Mouse (Mus musculus): ENCODE results near the gene Bdnf.

- TF ChIP-seq CTCF (IDR thresholded peaks at IDR 0.05; ENCODE audit: control insufficient read depth, insufficient read depth, insufficient replicate concordance, low read depth, low read length) (no peak), POLR2A (IDR thresholded peaks at IDR 0.05; ENCODE audit: control insufficient read depth, low read depth, low read length) (no peak)
These were observed 54.7 kb downstream of the Bdnf start for GRCm38 (mm10) chr2:109729221-109729620.
